Mouse (Mus musculus): Measurements from ENCODE around the gene Zbtb12.

- TF ChIP-seq CTCF (IDR thresholded peaks at IDR 0.05; ENCODE audit: control insufficient read depth, insufficient read depth, insufficient replicate concordance, low read depth, low read length) = no peak
- no peak for TF ChIP-seq POLR2A (IDR thresholded peaks at IDR 0.05; ENCODE audit: control insufficient read depth, low read depth, low read length)
These were observed 6.3 kb downstream of the Zbtb12 start for GRCm38 (mm10) chr17:34885615-34886014.

All from testis, adult 2 months (tissue).